Mouse (Mus musculus) right cerebral cortex, postnatal 10 days (tissue): ENCODE data around the gene Thsd7b.
"Not testable (repeated sequence)": the region's sequence is repeated elsewhere in the genome, so short reads cannot be mapped to it uniquely, and the experiment has no call there.

ENCODE experiments used
- DNase-seq, 2 experiments: peaks; one replicate each; pipeline ENCODE4 v3.0.0; 2021; ENCODE audit warnings: low spot score in 2 of 2

Thsd7b gene

DNA sequence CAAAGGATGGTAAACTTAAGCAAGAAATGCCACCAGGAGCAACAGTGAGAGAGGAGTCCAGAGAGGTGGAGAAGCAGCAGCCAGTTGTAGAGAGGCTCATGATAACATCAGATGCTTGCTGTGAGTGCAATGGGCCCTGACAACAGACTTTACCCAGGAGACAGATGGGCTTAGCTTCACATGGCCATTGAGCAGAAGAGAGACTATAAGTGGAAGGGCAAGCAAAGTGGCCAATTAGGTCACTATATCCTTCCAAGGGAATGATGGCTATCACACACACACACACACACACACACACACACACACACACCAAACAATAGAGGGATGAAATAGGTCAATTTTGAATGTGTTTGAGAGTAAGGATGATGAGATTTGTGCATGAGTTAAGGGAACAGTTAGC lies 565.4 kb downstream of the Thsd7b start:
- DNase-seq = no peak

DNA sequence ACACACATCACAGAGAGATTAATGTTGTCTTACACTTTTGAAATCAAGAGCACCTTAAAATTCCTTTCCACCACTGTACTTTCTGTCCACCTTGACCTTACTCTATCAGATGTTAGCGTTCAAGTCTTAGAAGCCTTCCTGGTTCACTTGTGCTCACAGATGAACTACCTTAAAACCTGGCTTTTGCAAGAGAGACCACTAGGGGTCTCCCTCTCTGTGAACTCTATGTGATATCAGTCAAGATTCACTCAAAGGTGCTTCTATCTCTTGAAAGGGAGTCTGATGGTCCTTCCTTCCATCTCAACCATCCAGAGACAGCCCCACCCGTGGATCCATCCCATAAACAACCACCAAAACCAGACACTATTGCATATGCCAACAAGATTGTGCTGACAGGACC lies 570.3 kb downstream of the Thsd7b start:
- no peak for DNase-seq

DNA sequence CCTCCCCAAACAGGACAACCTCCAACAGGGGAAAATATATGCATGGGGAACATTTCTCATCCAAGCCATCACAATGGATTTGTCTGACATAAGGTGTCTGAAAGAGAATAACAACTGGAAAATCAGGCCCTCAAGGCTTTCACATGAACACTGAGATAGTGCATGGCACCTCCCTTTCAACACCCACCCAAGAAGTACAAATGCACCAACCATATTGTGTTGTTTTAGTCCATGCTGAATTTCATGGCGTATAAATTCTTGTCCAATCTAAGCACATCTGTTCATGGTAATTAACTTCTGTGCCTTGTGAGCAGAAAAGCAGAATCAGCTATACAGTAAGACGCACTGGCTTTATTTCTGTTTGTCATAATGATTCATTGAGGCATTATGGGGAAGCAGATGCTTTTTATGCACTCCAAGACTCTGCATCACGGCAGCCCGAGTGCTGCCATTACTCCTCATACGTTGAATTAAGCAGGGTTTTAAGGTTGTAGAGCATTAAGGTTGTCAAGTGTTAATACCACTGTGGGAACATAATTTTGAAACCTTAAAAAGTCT lies 577.0 kb downstream of the Thsd7b start:
- DNase-seq = no peak

DNA sequence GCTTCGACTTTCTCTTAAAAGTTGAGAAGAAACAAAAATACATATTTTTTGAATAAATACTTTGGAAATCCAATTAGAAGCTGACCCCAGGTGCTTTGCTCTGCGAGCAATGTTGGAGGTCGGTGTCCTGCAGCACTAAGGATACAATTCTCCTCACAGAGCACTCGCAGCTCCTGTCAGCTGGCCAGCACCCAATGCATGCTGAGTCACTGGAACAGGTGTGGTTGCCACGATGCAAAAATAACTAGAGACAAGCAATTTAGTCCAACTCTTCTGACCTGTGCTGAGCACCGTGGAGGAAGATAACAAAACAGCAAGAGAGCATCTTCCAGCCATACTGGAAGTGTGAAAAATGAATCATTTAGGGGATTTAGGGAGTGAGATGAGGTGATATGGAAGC lies 594.6 kb downstream of the Thsd7b start:
- DNase-seq = no peak

DNA sequence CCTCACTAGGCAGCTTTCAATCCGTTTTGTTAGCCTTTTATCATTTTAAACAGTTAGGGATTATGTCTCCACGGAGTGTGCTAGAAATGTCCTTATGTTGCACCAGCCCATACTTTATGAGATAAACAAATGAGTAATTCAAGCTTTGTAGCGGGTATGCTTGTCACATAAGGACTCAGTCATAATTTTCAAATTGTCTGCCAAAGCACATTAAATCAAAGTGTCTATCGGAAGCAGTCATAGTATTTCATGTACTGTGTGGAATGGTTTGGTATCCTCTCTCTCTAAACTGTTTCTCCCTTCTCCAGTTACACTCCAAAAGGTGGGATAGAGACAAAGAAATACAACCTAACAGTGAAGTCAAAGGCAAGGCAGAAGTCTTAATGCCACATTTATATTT lies 601.3 kb downstream of the Thsd7b start:
- DNase-seq = no peak

DNA sequence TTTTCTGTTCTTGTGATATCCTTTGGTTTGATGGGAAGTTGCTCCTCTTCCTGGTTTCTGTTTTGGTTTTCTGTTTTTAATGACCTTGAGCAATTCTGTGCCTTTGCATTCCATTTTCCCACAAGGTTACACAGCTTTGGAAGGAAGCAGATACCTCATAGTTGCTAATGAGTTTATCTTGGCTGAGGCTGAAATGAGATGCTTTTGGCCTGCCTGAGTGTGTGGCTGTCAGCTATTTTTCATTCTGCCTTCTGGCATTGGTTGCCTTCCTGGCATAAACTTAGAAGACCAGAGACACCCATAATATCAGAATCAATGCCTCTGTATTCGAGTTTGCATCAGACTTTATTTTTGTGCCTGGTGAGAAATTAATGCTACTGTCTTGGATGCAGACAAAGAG lies 614.8 kb downstream of the Thsd7b start:
- no peak for DNase-seq

DNA sequence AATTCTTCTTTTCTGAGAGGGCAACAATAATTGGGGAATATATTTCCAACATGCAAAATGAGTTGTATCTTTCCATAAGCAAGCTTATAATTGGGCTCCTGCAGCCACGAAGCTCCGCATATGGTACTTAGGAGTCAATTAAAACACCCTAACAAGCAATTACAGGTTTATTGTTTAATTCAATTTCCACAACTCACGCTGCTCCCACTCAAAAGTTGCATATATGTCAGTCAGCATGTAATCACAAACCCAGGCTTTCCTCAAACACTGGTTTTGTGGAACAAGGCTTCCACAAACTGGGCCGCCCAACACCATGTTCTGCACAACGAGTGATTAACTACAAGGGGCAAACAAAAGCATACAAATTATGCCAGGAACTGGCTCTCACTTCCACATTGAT lies 625.0 kb downstream of the Thsd7b start:
- DNase-seq = no peak

DNA sequence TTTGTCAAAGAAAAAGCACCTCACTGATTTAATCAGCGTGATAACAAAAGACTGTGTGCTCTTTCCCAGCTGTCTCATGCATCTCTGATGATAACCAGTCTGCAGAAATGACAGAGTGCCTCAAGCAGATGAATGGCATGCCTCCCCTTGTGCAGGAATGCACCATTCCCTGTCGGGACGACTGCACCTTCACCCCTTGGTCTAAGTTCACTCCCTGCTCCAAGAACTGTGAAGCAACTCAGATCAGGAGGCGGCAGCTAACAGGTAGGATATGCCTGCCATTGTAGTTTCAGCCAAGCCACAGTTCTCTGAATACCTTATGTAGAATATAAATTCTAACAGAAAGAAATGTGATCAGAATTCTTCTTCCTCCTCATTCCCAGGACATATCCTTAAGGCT lies 642.4 kb downstream of the Thsd7b start:
- no peak for DNase-seq

DNA sequence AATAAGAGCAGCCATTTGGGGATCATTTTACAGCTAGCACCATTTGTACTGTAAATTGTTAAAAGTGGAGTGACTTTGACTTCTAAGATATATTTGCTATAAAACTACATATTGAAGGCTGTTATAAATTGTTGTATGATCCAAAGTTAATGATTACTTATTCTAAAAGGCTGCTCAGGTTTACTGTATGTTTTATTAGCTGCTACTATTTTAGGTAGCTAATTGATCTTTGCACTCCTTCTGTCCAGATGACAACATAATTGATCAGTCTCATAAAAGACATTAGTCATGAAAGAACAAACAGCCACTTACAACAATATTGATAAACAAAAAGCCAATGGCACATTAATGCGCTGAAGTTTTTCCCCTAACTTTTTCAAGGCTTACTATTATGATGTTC lies 644.5 kb downstream of the Thsd7b start:
- DNase-seq = no peak

DNA sequence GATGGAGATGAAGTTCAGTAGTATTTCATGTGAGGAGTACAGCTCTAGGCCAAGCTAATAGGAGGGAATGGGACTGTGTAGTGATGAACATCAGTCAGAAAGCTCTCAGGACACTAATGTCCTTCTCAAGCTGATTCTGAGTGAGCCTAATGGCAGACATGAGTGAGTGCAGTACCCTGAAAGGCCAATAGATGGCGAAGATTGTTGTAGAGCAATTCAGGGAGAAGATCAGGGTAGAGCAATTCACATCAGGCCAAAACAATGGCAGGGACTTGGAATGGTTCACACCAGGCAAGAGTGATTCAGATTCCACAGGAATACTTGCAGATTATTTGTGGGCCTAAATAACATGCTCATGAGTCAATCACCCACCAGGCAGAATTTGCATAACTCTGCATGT lies 646.3 kb downstream of the Thsd7b start:
- no peak for DNase-seq

DNA sequence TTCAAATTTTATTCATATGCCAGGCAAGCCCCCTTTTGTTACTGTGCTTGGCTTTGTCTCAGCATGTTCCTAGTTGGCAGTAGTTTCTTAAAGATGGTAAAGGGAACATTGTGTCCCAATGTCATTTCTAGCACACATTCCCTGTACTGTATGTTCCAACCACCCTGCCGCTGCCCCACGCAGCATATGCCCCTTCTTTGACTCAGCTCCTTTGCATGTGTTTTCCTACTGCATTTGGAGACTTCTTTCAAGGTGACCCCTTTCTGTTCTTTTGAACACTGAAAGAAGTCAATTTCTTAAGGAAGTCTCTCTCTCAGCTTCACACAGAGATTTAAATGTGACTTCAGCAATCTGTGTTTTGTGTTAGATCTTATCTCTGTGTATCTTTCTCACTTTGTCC lies 657.9 kb downstream of the Thsd7b start:
- DNase-seq = peak in 1 of 2 experiments; percentile 22

DNA sequence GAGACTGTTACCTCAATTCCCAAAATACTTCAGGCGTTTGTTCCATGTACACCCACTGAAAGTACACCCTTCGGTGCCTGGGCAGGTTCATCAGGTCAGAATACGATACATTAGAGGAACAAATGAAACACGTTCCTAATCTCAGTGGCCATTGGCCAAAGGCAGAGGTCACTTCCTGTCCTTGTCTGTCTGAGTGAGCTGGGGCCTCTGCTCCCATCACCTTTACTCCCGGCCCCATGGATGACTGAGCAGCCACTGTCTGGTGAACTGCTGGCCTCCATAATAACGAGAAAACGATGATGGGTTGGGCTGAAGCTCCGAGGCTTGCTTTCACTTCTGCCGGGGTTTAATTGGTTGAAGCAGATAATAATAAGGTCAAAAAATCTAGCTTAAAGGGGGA lies 670.0 kb downstream of the Thsd7b start:
- DNase-seq = no peak

DNA sequence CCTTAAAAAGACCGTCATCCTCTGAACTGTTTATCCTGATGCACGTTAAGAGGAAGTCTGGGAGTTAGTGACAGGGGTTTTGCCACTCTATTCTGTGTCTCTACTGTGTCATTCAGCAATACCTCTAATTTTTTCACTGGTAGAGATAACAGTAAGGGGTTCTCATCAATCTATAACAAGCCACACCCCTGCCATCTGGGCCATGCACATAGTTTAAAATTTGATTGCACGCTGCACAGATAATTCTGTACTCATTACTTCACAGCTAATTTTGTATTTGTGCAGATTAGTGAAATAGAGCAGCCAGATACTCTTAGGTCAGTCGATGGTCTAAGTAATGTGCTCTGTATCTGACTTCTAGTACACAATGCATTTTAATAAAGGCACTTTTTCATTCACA lies 673.9 kb downstream of the Thsd7b start:
- DNase-seq = no peak

DNA sequence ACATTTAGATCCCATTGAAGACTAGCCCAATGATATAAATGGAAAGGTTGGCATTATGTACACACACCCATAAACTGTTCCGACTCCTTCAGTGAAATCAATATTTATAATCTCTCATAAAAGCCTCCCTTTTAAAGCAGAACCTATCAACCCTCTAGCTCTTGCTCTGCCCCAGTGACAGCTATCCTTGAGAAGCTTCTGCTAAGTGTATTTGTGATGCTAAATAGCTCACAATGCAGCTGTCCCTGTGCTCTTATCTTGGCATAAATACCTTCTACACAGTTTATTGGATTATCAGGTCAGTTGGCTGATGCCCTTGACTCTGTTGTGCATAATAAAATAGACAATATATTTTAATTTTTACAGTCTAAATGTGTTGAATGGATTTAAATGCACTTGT lies 682.4 kb downstream of the Thsd7b start:
- no peak for DNase-seq

DNA sequence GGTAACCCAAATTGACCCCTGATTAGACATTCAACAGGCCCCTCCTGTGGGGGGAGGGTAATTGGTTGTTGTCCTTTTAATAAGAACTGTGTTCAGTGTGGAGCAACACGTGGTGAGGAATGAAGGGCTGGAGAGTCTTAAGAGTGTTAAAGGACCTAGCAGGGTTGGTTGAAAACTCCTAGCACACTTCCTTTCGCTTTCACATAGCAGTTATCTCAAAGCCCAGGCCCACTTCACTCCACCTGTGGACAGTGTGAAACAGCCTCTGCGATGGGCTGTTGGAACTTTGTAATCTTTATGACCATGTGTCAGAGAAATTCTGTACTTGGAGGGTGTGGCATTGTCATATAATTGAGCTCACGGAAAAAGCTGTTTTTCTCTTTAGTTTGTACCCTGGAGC lies 683.5 kb downstream of the Thsd7b start:
- no peak for DNase-seq

DNA sequence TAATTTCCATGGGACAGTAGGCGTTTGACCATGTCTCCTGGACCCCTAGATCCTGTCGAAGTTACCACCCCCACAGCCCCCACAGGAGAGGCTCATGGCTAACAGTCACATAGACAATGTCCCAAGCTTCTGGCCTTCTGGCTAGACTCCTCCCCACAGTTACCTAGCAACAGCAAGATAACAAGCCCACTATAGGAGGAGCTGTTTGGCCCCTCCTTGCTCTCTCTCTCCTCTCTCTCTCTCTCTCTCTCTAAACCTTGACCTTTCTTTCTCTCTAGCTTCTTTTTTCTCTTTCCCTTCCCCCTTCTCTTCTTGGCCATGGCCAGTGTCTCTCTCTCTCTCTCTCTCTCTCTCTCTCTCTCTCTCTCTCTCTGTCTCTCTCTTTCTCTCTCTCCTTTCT lies 686.2 kb downstream of the Thsd7b start:
- not testable (repeated sequence) for DNase-seq

DNA sequence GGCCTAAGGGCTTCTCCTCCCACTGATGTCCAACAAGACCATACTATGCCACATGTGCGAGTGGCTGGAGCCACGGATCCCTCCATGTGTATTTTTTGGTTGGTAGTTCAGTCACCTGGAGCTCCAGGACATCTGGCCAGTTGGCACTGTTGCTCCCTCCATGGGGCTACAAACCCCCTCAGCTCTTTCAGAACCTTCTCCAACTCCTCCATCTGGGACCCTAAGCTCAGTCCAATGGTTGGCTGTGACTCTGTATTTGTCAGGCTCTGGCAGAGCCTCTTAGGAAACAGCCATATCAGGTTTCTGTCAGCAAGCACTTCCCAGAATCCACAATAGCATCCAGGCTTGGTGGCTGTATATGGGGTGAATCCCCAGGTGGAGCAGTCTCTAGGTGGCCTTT lies 690.1 kb downstream of the Thsd7b start:
- DNase-seq = no peak

DNA sequence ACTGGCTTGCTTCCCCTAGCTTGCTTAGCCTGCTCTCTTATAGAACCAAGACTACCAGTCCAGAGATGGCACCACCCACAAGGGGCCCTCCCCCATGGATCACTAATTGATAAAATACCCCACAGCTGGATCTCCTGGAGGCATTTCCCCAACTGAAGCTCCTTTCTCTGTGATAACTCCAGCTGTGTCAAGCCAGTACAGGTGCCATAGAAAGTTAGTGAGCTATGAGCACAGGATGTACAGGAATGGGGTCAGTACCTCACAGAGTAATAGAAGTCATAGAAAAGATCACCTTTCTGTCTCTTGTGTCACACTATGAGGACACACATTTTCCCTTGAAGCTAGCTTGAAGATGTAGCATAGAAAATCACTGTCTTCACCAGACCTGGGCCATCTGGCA lies 716.1 kb downstream of the Thsd7b start:
- DNase-seq = not testable (repeated sequence)

DNA sequence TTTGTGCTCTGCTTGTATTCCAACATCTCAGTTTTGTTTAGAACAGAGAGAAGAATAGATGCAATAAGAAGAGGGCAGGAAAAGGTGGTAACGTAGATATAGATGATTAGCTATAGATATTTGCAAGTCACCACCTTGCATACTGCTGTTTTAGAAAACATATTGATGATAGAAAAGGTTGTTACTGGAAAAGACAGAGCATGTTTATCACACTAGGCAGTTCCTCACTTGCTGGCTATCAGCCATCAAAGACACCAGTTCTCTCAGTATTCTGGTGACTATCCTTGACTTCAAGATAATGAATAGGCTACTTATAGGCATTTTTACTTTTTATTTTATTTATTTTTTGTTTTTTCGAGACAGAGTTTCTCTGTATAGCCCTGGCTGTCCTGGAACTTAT lies 717.7 kb downstream of the Thsd7b start:
- DNase-seq = no peak

DNA sequence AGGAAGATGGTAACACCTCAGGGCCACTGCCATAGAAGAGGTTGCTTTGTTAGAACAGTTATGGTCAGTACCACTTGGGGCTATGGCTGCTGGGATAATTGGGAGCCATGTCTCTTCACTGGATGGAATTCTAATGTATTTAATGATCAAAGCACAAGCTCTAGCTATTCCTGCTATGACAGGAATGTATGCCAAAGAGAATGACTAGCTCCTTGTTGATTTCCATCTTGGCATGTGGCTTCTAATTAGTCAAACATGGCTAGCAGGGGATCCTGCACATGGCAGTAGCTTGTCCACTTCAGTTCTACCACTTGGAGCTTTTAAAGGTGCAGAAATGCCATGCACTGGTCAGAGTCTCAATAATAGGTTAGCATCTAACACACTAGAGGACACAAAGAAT lies 781.9 kb downstream of the Thsd7b start:
- no peak for DNase-seq

DNA sequence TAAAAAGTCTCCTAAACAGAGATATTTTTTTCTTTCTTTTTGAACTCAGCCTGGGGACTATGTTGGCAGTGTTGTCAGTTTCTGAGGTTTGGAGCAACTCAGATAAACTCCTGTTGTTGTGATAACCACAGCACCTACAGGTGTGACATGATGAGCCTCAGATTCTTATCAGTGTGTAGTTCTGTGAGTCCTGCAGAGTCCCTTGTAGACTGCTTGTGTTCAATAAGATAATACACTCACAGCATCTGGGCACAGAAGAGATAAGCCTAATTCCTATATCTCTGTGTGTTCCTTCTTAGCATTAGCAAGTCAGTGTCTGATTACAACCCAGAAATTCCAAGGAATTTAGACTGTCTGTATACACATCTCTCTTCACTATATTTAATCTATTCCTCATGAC lies 789.0 kb downstream of the Thsd7b start:
- DNase-seq = no peak

DNA sequence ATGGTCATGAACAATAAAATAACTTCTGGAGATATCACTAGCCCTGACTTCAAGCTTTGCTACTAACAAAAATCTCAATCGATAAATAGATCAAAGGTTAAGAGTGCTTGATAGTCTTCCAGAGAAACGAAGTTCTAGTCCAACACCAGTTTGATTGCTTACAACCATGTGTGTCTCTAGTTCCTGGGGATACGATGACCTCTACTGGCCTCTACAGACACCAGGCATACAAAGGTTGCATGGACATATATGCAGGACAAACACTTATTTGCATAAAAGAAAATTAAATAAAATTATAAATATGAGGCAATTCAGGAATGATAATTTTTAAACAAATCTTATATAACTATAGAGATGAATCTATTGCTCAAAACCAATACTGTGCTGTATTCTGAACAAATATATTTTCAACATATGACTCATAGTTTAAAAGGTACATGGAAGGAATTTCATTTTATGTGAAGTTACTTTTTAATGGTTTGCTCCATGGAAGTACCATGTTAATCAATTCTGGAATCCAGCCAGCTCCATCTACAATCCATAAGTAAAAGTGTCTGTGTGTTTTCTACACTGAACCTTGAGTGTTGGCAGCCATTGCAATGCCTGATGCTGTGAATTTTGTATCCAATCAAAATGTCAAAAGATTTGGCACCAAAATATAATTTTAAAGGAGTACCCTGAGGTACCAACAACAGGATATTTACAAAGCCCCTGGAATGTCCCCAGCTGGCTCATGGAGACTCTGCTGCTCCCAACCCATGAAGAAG lies 793.3 kb downstream of the Thsd7b start:
- no peak for DNase-seq

DNA sequence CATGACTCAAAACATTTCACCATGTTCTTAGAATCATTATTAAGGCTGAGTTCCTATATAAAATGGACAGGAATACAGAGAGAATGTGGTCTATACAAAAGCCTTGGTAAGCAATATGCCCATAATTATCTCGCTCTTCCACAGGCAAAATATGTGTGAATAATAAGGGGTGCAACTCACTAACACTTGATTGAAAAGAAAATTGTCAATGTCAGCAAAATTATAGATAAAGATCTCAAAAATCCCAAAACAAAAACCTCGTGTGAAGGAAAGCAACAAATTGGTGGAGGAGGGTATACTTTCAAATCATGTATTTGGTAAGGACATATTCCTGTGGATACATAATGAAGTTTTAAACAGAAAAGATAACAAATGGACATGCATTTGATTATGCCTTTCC lies 810.7 kb downstream of the Thsd7b start:
- DNase-seq = no peak

DNA sequence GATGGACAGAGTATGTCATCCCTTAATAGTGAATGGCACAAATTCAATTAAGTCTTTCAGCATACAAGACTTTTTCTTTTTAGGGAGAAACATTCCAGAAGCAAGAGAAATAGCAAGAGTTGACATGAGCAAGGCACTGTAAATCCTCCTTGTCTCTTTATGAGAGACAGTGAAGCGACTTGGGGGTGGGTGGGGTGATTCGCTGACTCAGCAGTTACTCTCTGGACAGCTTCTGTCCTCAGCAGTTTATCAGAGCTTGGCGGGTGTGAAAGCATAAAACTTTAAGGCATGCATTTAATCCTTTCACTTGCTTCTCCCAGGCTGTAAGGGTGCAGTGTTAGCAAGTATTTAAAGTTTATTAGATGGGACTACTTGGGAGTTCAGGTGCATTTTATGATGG lies 812.1 kb downstream of the Thsd7b start:
- no peak for DNase-seq
